Mouse (Mus musculus): Measurements from ENCODE around the gene Gm8298. TPM values are rescaled to one million over a fixed set of nuclear protein-coding genes. Genes with fewer than 3 reads are reported as not detected.
"Not testable (repeated sequence)": the region's sequence is repeated elsewhere in the genome, so short reads cannot be mapped to it uniquely, and the experiment has no call there.

The Gm8298 gene
- polyA plus RNA-seq (2015; fragmentation: Nextera tagmentation; extraction: Ambion mirVana) = not detected in 2 replicates

GRCm38 (mm10) chr3:59860751-59861150, at the start of gene Gm8298:
TSS of gene Gm8298 (plus strand) at chr3:59861051.
- Histone ChIP-seq H3K9me3 (no peaks in the 10 kb centered on the region), H3K27me3 (no peaks in the 10 kb centered on the region), H3K4me3 (no peak within 1 kb of the TSS), H3K9ac (no peak within 1 kb of the TSS), H3K36me3 (no peaks in the 10 kb centered on the region), H3K4me1 (no peaks in the 10 kb centered on the region), H3K27ac (no peak within 1 kb of the TSS), H3K4me2 (no peak within 1 kb of the TSS)
- WGBS = 91% methylated on average over 2 of the region's 2 CpGs
- ATAC-seq (ENCODE audit: borderline replicate concordance, extremely low read depth, low FRiP score, low TSS enrichment) = no peak

GRCm38 (mm10) chr3:59813169-59813568, 47.7 kb upstream of the Gm8298 start:
- no peak overlapping the region for H3K4me3 ChIP-seq
- no peaks in the 10 kb centered on the region for H3K27me3 ChIP-seq
- no peaks in the 10 kb centered on the region for H3K9me3 ChIP-seq
- no peak overlapping the region for H3K27ac ChIP-seq
- ATAC-seq (ENCODE audit: borderline replicate concordance, extremely low read depth, low FRiP score, low TSS enrichment) = no peak
- H3K4me2 ChIP-seq = no peak overlapping the region
- H3K36me3 ChIP-seq = no peaks in the 10 kb centered on the region
- H3K9ac ChIP-seq = no peak overlapping the region
- H3K4me1 ChIP-seq = no peaks in the 10 kb centered on the region

- no peaks in the 10 kb centered on the region for H3K27me3 ChIP-seq
- H3K27ac ChIP-seq = no peak overlapping the region
- no peak overlapping the region for H3K9ac ChIP-seq
- H3K4me2 ChIP-seq = no peak overlapping the region
- H3K4me1 ChIP-seq = no peaks in the 10 kb centered on the region
- no peak for ATAC-seq (ENCODE audit: borderline replicate concordance, extremely low read depth, low FRiP score, low TSS enrichment)
- no peaks in the 10 kb centered on the region for H3K36me3 ChIP-seq
- H3K9me3 ChIP-seq = no peaks in the 10 kb centered on the region
- H3K4me3 ChIP-seq = no peak overlapping the region
- WGBS = 19% methylated on average over 2 of the region's 2 CpGs
These were observed 9.9 kb downstream of the Gm8298 start for GRCm38 (mm10) chr3:59870765-59871164.

- ATAC-seq (ENCODE audit: borderline replicate concordance, extremely low read depth, low FRiP score, low TSS enrichment); H3K4me1 ChIP-seq; H3K9me3 ChIP-seq; H3K36me3 ChIP-seq; H3K4me3 ChIP-seq; H3K27me3 ChIP-seq; H3K9ac ChIP-seq; H3K4me2 ChIP-seq; H3K27ac ChIP-seq: not testable (repeated sequence)
- 65% methylated on average over 1 of the region's 1 CpGs for WGBS
These were observed 16.8 kb downstream of the Gm8298 start for GRCm38 (mm10) chr3:59877601-59878000.

- not testable (repeated sequence) for H3K27ac ChIP-seq; ATAC-seq (ENCODE audit: borderline replicate concordance, extremely low read depth, low FRiP score, low TSS enrichment); H3K9me3 ChIP-seq; H3K27me3 ChIP-seq; H3K36me3 ChIP-seq; H3K4me3 ChIP-seq; H3K4me1 ChIP-seq; H3K4me2 ChIP-seq; H3K9ac ChIP-seq
- 76% methylated on average over 7 of the region's 7 CpGs for WGBS
These were observed 19.1 kb downstream of the Gm8298 start for GRCm38 (mm10) chr3:59879801-59880554.

- no peak overlapping the region for H3K4me3 ChIP-seq
- no peaks in the 10 kb centered on the region for H3K4me1 ChIP-seq
- no peak overlapping the region for H3K9ac ChIP-seq
- 54% methylated on average over 2 of the region's 2 CpGs for WGBS
- H3K9me3 ChIP-seq = no peaks in the 10 kb centered on the region
- no peak overlapping the region for H3K4me2 ChIP-seq
- no peaks in the 10 kb centered on the region for H3K27me3 ChIP-seq
- no peak for ATAC-seq (ENCODE audit: borderline replicate concordance, extremely low read depth, low FRiP score, low TSS enrichment)
- H3K27ac ChIP-seq = no peak overlapping the region
- no peaks in the 10 kb centered on the region for H3K36me3 ChIP-seq
These were observed 32.4 kb downstream of the Gm8298 start for GRCm38 (mm10) chr3:59893276-59893675.

- ATAC-seq (ENCODE audit: borderline replicate concordance, extremely low read depth, low FRiP score, low TSS enrichment) = no peak
- no peak within 1 kb of the TSS for H3K4me2 ChIP-seq
- H3K4me3 ChIP-seq = no peak within 1 kb of the TSS
- H3K36me3 ChIP-seq = no peaks in the 10 kb centered on the region
- no peak within 1 kb of the TSS for H3K27ac ChIP-seq
- H3K27me3 ChIP-seq = no peaks in the 10 kb centered on the region
- H3K4me1 ChIP-seq = no peaks in the 10 kb centered on the region
- H3K9me3 ChIP-seq = no peaks in the 10 kb centered on the region
- H3K9ac ChIP-seq = no peak within 1 kb of the TSS
- 90% methylated on average over 2 of the region's 2 CpGs for WGBS
These were observed 64.1 kb downstream of the Gm8298 start, which contains the start of gene C130079G13Rik for GRCm38 (mm10) chr3:59924914-59925313. TSS of gene C130079G13Rik (plus strand) at chr3:59925214.

Other genes starting within 250 kb of the Gm8298 start
- not detected in 2 replicates for gene Gm5538, start 131.3 kb upstream of the Gm8298 start, polyA plus RNA-seq (2015; fragmentation: Nextera tagmentation; extraction: Ambion mirVana)
- gene C130079G13Rik, start 64.2 kb downstream of the Gm8298 start, polyA plus RNA-seq (2015; fragmentation: Nextera tagmentation; extraction: Ambion mirVana) = not detected in 2 replicates
- not detected in 2 replicates for gene Aadacl2, start 145.7 kb downstream of the Gm8298 start, polyA plus RNA-seq (2015; fragmentation: Nextera tagmentation; extraction: Ambion mirVana)
- 0.62 and 2.3 TPM in 2 replicates for gene Aadac, start 164.7 kb downstream of the Gm8298 start, polyA plus RNA-seq (2015; fragmentation: Nextera tagmentation; extraction: Ambion mirVana)
- 0.16 TPM in 1 of 2 replicates, not detected in the other for gene Sucnr1, start 220.8 kb downstream of the Gm8298 start, polyA plus RNA-seq (2015; fragmentation: Nextera tagmentation; extraction: Ambion mirVana)